Mouse (Mus musculus) embryonic fibroblast, embryonic 13.5 days (primary cell): ENCODE measurements around the gene Ccnd1. TPM values are rescaled to one million over a fixed set of nuclear protein-coding genes. Genes with fewer than 3 reads are reported as not detected.

Source experiments
- H3K27ac ChIP-seq: 2 replicates; pipeline ENCODE4 v1.5.1; 2012; ENCODE audit warnings: low read length, control low read depth, inconsistent platforms; ENCODE audit not compliant: insufficient read depth
- H3K4me1 ChIP-seq: 2 replicates; pipeline ENCODE4 v1.6.1; 2011; ENCODE audit warnings: low read length; ENCODE audit not compliant: control insufficient read depth, insufficient read depth
- H3K4me3 ChIP-seq: 2 replicates; pipeline ENCODE4 v1.5.1; 2011; ENCODE audit warnings: mild to moderate bottlenecking, control low read depth, low read length; ENCODE audit not compliant: insufficient read depth
- CTCF ChIP-seq: IDR thresholded peaks from 2 replicates; pipeline ENCODE4 v1.5.1; 2011; ENCODE audit warnings: mild to moderate bottlenecking, control low read depth, low read length, moderate library complexity, borderline replicate concordance; ENCODE audit not compliant: insufficient read depth
- POLR2A ChIP-seq: IDR thresholded peaks from 2 replicates; pipeline ENCODE4 v1.6.1; 2011; ENCODE audit warnings: low read depth, mild to moderate bottlenecking, control low read depth, low read length, moderate library complexity
- polyA plus RNA-seq: library from polyadenylated mRNA; stranded (reverse); fragments of >200 nt; gene quantifications from 2 replicates; pipeline ENCODE4 v1.2.4, GENCODE M21; 2011; ENCODE audit warnings: low read depth; ENCODE audit not compliant: missing spikeins, insufficient read length

Gene Ccnd1
- polyA plus RNA-seq, 1 experiment = 133 TPM

GRCm38 (mm10) chr7:144931778-144932177 lies 7.9 kb downstream of the Ccnd1 start:
- H3K4me3 ChIP-seq = no peak overlapping the region
- no peak overlapping the region for H3K27ac ChIP-seq
- TF ChIP-seq CTCF = peak; percentile 47; the same call in 1 of the 2 replicates
- TF ChIP-seq POLR2A = no peak
- H3K4me1 ChIP-seq = no peaks in the 10 kb centered on the region; the same call in 1 of the 2 replicates

GRCm38 (mm10) chr7:144929931-144930330 lies 9.8 kb downstream of the Ccnd1 start:
- H3K4me3 ChIP-seq = no peak overlapping the region
- no peak overlapping the region for H3K27ac ChIP-seq
- no peak for TF ChIP-seq CTCF
- TF ChIP-seq POLR2A = no peak
- no peaks in the 10 kb centered on the region; the same call in 1 of the 2 replicates for H3K4me1 ChIP-seq

- Histone ChIP-seq H3K4me1 (no peaks in the 10 kb centered on the region), H3K27ac (no peak overlapping the region), H3K4me3 (no peak overlapping the region)
- TF ChIP-seq POLR2A = 0 out of 2 replicates have a peak, but pooled peaks have one; percentile 21
- no peak for TF ChIP-seq CTCF
Observed at GRCm38 (mm10) chr7:144929506-144929905, 10.2 kb downstream of the Ccnd1 start.

- H3K27ac ChIP-seq = no peak overlapping the region
- TF ChIP-seq POLR2A (no peak), CTCF (no peak)
- H3K4me1 ChIP-seq = no peaks in the 10 kb centered on the region
- no peak overlapping the region for H3K4me3 ChIP-seq
Observed at GRCm38 (mm10) chr7:144928889-144929210, 10.9 kb downstream of the Ccnd1 start.

GRCm38 (mm10) chr7:144928009-144928888 lies 11.5 kb downstream of the Ccnd1 start:
- TF ChIP-seq POLR2A (no peak), CTCF (no peak)
- H3K4me1 ChIP-seq = no peaks in the 10 kb centered on the region
- no peak overlapping the region for H3K27ac ChIP-seq
- no peak overlapping the region for H3K4me3 ChIP-seq

GRCm38 (mm10) chr7:144927591-144927990 lies 12.1 kb downstream of the Ccnd1 start:
- no peak overlapping the region for H3K27ac ChIP-seq
- H3K4me1 ChIP-seq = no peaks in the 10 kb centered on the region
- TF ChIP-seq POLR2A (no peak), CTCF (no peak)
- no peak overlapping the region for H3K4me3 ChIP-seq

GRCm38 (mm10) chr7:144918823-144919222 lies 20.9 kb downstream of the Ccnd1 start:
- TF ChIP-seq CTCF (peak; percentile 31; the same call in 1 of the 2 replicates), POLR2A (no peak)
- no peak overlapping the region for H3K4me3 ChIP-seq
- peaks cover 7% of the 10 kb centered on the region for H3K4me1 ChIP-seq
- no peak overlapping the region for H3K27ac ChIP-seq

GRCm38 (mm10) chr7:144914948-144915750 lies 24.6 kb downstream of the Ccnd1 start, which contains the start of gene LTO1:
LTO1 (plus strand) TSS chr7:144915100.
- peak within 1 kb of the TSS; percentile 65 for H3K4me3 ChIP-seq
- TF ChIP-seq CTCF = no peak
- peak; percentile 80 for TF ChIP-seq POLR2A
- peaks cover 7% of the 10 kb centered on the region for H3K4me1 ChIP-seq
- peak within 1 kb of the TSS; percentile 72 for H3K27ac ChIP-seq

GRCm38 (mm10) chr7:144914296-144914947 lies 25.3 kb downstream of the Ccnd1 start:
- H3K4me3 ChIP-seq = peak overlapping the region; percentile 65
- H3K4me1 ChIP-seq = peaks cover 7% of the 10 kb centered on the region
- TF ChIP-seq CTCF = no peak
- no peak for TF ChIP-seq POLR2A
- H3K27ac ChIP-seq = peak overlapping the region; percentile 72

GRCm38 (mm10) chr7:144912897-144913296 lies 26.8 kb downstream of the Ccnd1 start:
- no peak for TF ChIP-seq POLR2A
- no peak for TF ChIP-seq CTCF
- Histone ChIP-seq H3K4me3 (no peak overlapping the region), H3K4me1 (peaks cover 7% of the 10 kb centered on the region), H3K27ac (no peak overlapping the region)
